Mouse (Mus musculus): ENCODE measurements around the gene Prss36.

DNA sequence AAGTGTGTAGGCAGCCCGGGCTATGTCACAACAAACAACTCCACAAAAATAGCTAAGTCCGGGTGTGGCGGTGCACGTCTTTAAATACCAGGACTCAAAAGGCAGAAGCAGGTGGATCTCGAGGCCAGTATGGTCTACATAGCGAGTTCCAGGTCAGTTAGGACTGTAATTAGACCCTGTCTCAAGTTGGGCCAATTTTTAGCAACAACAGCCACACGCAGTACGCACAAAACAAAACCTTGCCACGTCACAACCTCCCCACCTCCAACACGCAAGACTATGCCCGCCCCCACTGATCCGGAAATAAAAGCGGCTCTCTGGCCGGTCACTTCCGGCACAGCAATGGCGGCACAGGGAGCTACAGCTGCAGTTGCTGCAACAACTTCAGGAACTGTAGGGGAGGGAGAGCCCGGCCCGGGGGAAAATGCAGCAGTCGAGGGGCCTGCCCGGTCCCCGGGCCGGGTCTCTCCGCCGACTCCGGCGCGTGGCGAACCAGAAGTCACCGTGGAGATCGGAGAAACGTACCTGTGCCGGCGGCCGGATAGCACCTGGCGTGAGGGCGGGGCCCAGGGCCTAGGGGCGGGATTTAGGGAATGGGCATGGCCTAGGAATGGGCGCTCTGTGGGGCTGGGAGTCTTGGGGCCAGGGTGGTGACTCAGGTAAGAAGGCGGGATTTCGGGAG is 34.2 kb downstream of the Prss36 start, which contains the start of gene Kat8:
- TF ChIP-seq CTCF (IDR thresholded peaks at IDR 0.05; ENCODE audit: low read depth, low read length) (no peak), TAL1 (conservative IDR thresholded peaks at IDR 0.05; ENCODE audit: low read depth, low read length) (no peak)

Measured in G1E (cell line).